Mouse (Mus musculus) stomach, embryonic 16.5 days (tissue): Measurements from ENCODE around the gene Tnfsf18. TPM values are rescaled to one million over a fixed set of nuclear protein-coding genes. Genes with fewer than 3 reads are reported as not detected.

Source experiments
- ATAC-seq: fragments of 200-750 bp; cut with Nextera tagmentation; 2 replicates; pipeline ENCODE4 v1.8.0; 2017; ENCODE audit warnings: moderate number of reproducible peaks, moderate TSS enrichment; ENCODE audit not compliant: insufficient read depth, low FRiP score
- H3K27ac ChIP-seq: fragments of 300-500 bp; sonication (generic); 2 replicates; pipeline ENCODE4 v1.5.1; 2014; ENCODE audit warnings: low read length
- H3K27me3 ChIP-seq: fragments of 300-500 bp; sonication (generic); 2 replicates; pipeline ENCODE4 v1.6.1; 2014; ENCODE audit warnings: low read length, control low read depth, mixed read lengths; ENCODE audit not compliant: control insufficient read depth, insufficient read depth
- H3K36me3 ChIP-seq: fragments of 300-500 bp; sonication (generic); 2 replicates; pipeline ENCODE4 v1.6.1; 2014; ENCODE audit warnings: low read length; ENCODE audit not compliant: control insufficient read depth, insufficient read depth
- H3K4me1 ChIP-seq: fragments of 300-500 bp; sonication (generic); 2 replicates; pipeline ENCODE4 v1.6.1; 2014; ENCODE audit warnings: low read length, control low read depth, mixed read lengths; ENCODE audit not compliant: control insufficient read depth, insufficient read depth
- H3K4me2 ChIP-seq: fragments of 300-500 bp; sonication (generic); 2 replicates; pipeline ENCODE4 v1.6.1; 2014; ENCODE audit warnings: low read depth, low read length, mixed read lengths
- H3K4me3 ChIP-seq: fragments of 300-500 bp; sonication (generic); replicated peaks from 2 replicates; pipeline ENCODE4 v1.5.1; 2014; ENCODE audit warnings: mild to moderate bottlenecking, low read length
- H3K9ac ChIP-seq: fragments of 300-500 bp; sonication (generic); 2 replicates; pipeline ENCODE4 v1.6.1; 2014; ENCODE audit warnings: low read length
- H3K9me3 ChIP-seq: fragments of 300-500 bp; sonication (generic); replicated peaks from 2 replicates; pipeline ENCODE4 v1.6.1; 2016; ENCODE audit warnings: low read length, control low read depth; ENCODE audit not compliant: control insufficient read depth
- WGBS: fragments of 180-500 bp; shearing (Covaris S2); extraction: QIAGEN DNeasy Blood & Tissue Kit; methylation state at CpG from one replicate; pipeline ENCODE4 v1.1.7; 2014; 5-methylcytosine and 5-hydroxymethylcytosine counted together
- polyA plus RNA-seq: library from polyadenylated mRNA; unstranded; fragments of >200 nt; fragmentation: Nextera tagmentation; extraction: Ambion mirVana; gene quantifications from 2 replicates; pipeline ENCODE4 v1.2.1, GENCODE M21; 2015

The Tnfsf18 gene
- 0.14 TPM in 1 of 2 replicates, not detected in the other for polyA plus RNA-seq

- no peaks in the 10 kb centered on the region for H3K9me3 ChIP-seq
- ATAC-seq, result peak; percentile 58; the same call in 1 of the 2 replicates
- no peak within 1 kb of the TSS for H3K4me3 ChIP-seq
- no peaks in the 10 kb centered on the region for H3K36me3 ChIP-seq
- H3K27me3 ChIP-seq, result no peaks in the 10 kb centered on the region
- H3K9ac ChIP-seq, result no peak within 1 kb of the TSS
- WGBS, result 30% methylated on average over 8 of the region's 8 CpGs
- H3K4me1 ChIP-seq, result 0 out of 2 replicates have a peak, but pooled peaks cover 6% of the 10 kb centered on the region
- no peak within 1 kb of the TSS for H3K27ac ChIP-seq
- no peak within 1 kb of the TSS for H3K4me2 ChIP-seq
Measured at GRCm38 (mm10) chr1:161494343-161494742, at the start of gene Tnfsf18. TSS of gene Tnfsf18 (plus strand) at chr1:161494655.

GRCm38 (mm10) chr1:161444858-161445257 lies 49.6 kb upstream of the Tnfsf18 start:
- no peak overlapping the region for H3K9ac ChIP-seq
- H3K27ac ChIP-seq, result peak overlapping the region; percentile 69
- H3K27me3 ChIP-seq, result no peaks in the 10 kb centered on the region
- no peak overlapping the region for H3K4me2 ChIP-seq
- H3K4me1 ChIP-seq, result no peaks in the 10 kb centered on the region
- WGBS, result 55% methylated on average over 7 of the region's 7 CpGs
- H3K9me3 ChIP-seq, result no peaks in the 10 kb centered on the region
- H3K36me3 ChIP-seq, result no peaks in the 10 kb centered on the region
- peak; percentile 90 for ATAC-seq
- no peak overlapping the region for H3K4me3 ChIP-seq

GRCm38 (mm10) chr1:161451683-161452245 lies 42.7 kb upstream of the Tnfsf18 start:
- Histone ChIP-seq H3K36me3 (no peaks in the 10 kb centered on the region), H3K4me3 (no peak overlapping the region), H3K27ac (peak overlapping the region; percentile 19; the same call in 1 of the 2 replicates), H3K4me2 (no peak overlapping the region), H3K4me1 (peaks cover 10% of the 10 kb centered on the region), H3K9me3 (no peaks in the 10 kb centered on the region), H3K9ac (no peak overlapping the region), H3K27me3 (no peaks in the 10 kb centered on the region)
- WGBS, result 21% methylated on average over 3 of the region's 3 CpGs
- ATAC-seq, result no peak

DNA sequence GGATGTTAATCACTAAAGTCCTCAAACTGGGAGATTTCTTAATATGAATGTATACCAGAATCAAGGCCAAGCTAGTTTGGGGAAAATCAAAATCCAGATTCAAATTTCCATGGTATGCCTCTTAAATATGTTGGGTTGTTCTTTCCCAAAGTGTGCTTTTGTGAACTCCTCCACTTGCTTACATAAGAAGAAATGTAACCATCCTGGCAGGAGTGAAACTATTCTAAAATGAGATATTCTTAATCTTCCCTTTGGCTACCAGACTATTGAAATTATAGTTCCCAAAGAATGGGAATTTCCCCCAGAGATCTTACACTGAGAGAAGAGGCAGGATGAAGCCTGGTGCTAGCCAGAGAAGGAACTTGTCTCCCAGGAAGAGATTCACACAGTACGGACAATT lies 42.2 kb upstream of the Tnfsf18 start:
- H3K36me3 ChIP-seq, result no peaks in the 10 kb centered on the region
- H3K27me3 ChIP-seq, result no peaks in the 10 kb centered on the region
- 89% methylated on average over 1 of the region's 1 CpGs for whole genome bisulfite sequencing
- no peak overlapping the region for H3K4me3 ChIP-seq
- H3K4me1 ChIP-seq, result peaks cover 10% of the 10 kb centered on the region
- no peak overlapping the region for H3K9ac ChIP-seq
- H3K4me2 ChIP-seq, result no peak overlapping the region
- peak overlapping the region; percentile 19; the same call in 1 of the 2 replicates for H3K27ac ChIP-seq
- ATAC-seq, result no peak
- no peaks in the 10 kb centered on the region for H3K9me3 ChIP-seq

DNA sequence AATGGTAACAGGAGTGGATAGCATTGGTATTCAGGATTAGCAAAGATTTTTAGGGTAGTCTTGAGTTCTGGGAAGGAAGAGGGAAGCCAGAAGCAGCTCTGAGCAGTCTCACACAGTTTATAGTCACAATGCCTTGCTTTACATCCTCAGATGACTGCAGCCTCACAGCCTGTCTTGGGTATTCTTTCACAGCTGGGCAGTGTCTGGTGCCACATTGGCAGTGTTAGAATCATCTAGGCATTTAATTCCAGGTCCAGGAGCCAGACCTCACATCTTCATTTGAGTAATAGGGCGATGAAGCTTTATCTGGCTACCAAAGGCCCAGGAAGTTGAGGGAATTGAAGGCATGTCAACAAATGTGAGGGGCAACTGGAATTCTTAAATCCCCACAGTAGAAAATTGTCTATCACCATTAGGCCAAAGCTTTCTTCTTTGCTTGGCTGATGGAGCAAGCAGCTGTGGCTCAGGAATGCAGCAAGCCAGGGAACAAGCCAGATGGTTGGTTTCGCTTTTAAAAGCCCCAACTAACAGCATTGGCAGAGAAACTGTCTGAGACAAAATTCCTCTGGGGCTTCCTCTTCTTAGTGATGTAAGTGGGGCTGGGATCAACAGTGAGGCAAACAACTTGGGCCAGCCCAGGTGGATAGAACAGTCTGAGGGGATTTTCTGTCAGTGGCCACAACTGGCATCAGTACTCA lies 30.9 kb upstream of the Tnfsf18 start:
- no peaks in the 10 kb centered on the region for H3K4me1 ChIP-seq
- peak; percentile 29; the same call in 1 of the 2 replicates for ATAC-seq
- H3K4me3 ChIP-seq, result no peak overlapping the region
- no peaks in the 10 kb centered on the region for H3K36me3 ChIP-seq
- no peak overlapping the region for H3K4me2 ChIP-seq
- 56% methylated on average over 2 of the region's 2 CpGs for WGBS
- H3K9me3 ChIP-seq, result no peaks in the 10 kb centered on the region
- no peak overlapping the region; the same call in 1 of the 2 replicates for H3K27ac ChIP-seq
- no peak overlapping the region for H3K9ac ChIP-seq
- no peaks in the 10 kb centered on the region for H3K27me3 ChIP-seq

DNA sequence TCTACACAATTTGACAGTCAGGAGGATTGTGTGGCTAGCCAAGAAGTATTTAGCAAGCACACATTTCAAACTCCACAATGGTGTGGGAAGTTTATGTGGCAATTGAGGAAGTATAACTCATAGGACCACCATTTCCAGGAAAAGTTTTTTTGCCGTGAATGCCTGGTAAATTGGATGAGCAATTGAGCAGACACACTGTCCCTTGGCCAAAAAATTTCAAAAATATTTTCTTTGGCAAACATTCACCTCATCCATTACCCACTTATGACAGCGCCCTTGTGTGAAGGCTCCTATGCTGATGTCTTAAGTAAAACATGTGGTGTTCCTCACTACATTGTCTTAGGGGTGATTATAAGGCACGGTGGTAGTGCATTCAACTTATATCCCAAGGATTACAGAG lies 17.2 kb upstream of the Tnfsf18 start:
- no peak overlapping the region for H3K27ac ChIP-seq
- no peaks in the 10 kb centered on the region for H3K9me3 ChIP-seq
- WGBS, result 52% methylated on average over 3 of the region's 3 CpGs

GRCm38 (mm10) chr1:161479854-161480253 lies 14.6 kb upstream of the Tnfsf18 start:
- H3K4me3 ChIP-seq, result no peak overlapping the region
- no peaks in the 10 kb centered on the region for H3K27me3 ChIP-seq
- 82% methylated on average over 1 of the region's 1 CpGs for WGBS
- H3K9ac ChIP-seq, result no peak overlapping the region
- H3K4me1 ChIP-seq, result no peaks in the 10 kb centered on the region
- no peak for ATAC-seq
- no peaks in the 10 kb centered on the region for H3K9me3 ChIP-seq
- H3K36me3 ChIP-seq, result no peaks in the 10 kb centered on the region
- no peak overlapping the region for H3K4me2 ChIP-seq
- H3K27ac ChIP-seq, result no peak overlapping the region

More for the DNA sequence above, 17.2 kb upstream of the Tnfsf18 start:
- no peak for ATAC-seq
- no peak overlapping the region for H3K4me2 ChIP-seq
- H3K36me3 ChIP-seq, result no peaks in the 10 kb centered on the region
- H3K4me3 ChIP-seq, result no peak overlapping the region
- no peaks in the 10 kb centered on the region for H3K27me3 ChIP-seq
- H3K4me1 ChIP-seq, result no peaks in the 10 kb centered on the region
- H3K9ac ChIP-seq, result no peak overlapping the region

DNA sequence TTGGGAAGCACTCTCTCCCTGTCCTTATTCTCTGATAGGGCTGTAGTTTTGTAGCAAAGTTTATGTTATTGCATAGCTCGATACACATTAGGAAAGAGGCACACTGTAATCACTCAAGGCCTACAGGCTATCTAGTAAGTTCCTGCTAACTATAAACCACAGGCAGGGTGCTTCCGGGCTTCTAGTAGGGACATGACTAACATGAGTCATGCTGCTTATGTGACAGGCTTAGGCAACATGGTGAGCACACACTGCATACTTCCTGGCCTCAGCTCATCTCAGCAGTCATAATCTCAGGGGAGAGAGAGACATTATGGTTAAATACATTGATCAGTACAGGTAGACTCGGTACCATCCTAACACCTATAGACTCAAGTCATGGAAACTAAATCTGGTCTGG lies 12.2 kb upstream of the Tnfsf18 start:
- no peak overlapping the region for H3K4me2 ChIP-seq
- H3K9ac ChIP-seq, result no peak overlapping the region
- no peaks in the 10 kb centered on the region for H3K27me3 ChIP-seq
- no peaks in the 10 kb centered on the region for H3K36me3 ChIP-seq
- WGBS, result 69% methylated on average over 3 of the region's 3 CpGs
- H3K27ac ChIP-seq, result no peak overlapping the region
- H3K4me3 ChIP-seq, result no peak overlapping the region
- no peaks in the 10 kb centered on the region for H3K9me3 ChIP-seq
- H3K4me1 ChIP-seq, result no peaks in the 10 kb centered on the region
- no peak for ATAC-seq

DNA sequence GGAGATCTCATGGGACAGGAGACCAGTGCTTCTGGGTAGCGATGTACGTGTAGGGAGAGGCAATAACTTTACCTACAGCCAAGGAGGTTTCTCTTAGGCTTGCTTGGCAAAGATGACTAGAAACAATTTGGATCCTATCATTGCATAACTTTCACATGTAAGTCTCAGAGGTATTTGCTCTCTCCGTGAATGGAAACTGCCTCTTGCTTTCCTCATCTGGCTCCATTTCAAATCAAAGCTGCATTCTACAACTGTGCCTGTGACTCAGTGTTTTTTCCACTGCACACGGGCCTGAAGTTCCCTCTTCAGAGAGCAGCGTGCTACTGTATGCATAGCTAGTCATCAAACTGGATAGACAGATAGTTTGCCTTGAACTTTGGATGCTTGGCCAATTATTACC lies 7.4 kb upstream of the Tnfsf18 start:
- no peaks in the 10 kb centered on the region for H3K9me3 ChIP-seq
- no peaks in the 10 kb centered on the region for H3K4me1 ChIP-seq
- no peak for ATAC-seq
- H3K36me3 ChIP-seq, result no peaks in the 10 kb centered on the region
- no peaks in the 10 kb centered on the region for H3K27me3 ChIP-seq
- no peak overlapping the region for H3K4me2 ChIP-seq
- WGBS, result 74% methylated on average over 5 of the region's 5 CpGs
- no peak overlapping the region for H3K9ac ChIP-seq
- H3K4me3 ChIP-seq, result no peak overlapping the region
- H3K27ac ChIP-seq, result no peak overlapping the region
